Mouse (Mus musculus) brain, embryonic 14.5 days (tissue): ENCODE data around the gene Fstl4. TPM values are rescaled to one million over a fixed set of nuclear protein-coding genes. Genes with fewer than 3 reads are reported as not detected.
"Not testable (repeated sequence)": the region's sequence is repeated elsewhere in the genome, so short reads cannot be mapped to it uniquely, and the experiment has no call there.

Experiments
- DNase-seq: peaks from one replicate; pipeline ENCODE4 v3.0.0-alpha.2; 2011; ENCODE audit warnings: low read depth
- CTCF ChIP-seq: fragments of 200-500 bp; IDR thresholded peaks from 2 replicates; pipeline ENCODE4 v1.5.1; 2012; ENCODE audit warnings: inconsistent platforms, mild to moderate bottlenecking, moderate library complexity, borderline replicate concordance; ENCODE audit not compliant: insufficient read depth, insufficient read length; ENCODE audit errors: extremely low read depth
- POLR2A ChIP-seq: fragments of 200-500 bp; IDR thresholded peaks from 2 replicates; pipeline ENCODE4 v1.6.1; 2012; ENCODE audit warnings: mild to moderate bottlenecking, inconsistent platforms, borderline replicate concordance; ENCODE audit not compliant: poor library complexity, insufficient read depth, insufficient read length, severe bottlenecking; ENCODE audit errors: extremely low read depth
- polyA plus RNA-seq: library from polyadenylated mRNA; depleted of rRNA; stranded (reverse); fragments of >200 nt; gene quantifications from 2 replicates; pipeline ENCODE4 v1.2.3, GENCODE M21; 2012

Gene Fstl4
- polyA plus RNA-seq, 1 experiment: 3.1 TPM

DNA sequence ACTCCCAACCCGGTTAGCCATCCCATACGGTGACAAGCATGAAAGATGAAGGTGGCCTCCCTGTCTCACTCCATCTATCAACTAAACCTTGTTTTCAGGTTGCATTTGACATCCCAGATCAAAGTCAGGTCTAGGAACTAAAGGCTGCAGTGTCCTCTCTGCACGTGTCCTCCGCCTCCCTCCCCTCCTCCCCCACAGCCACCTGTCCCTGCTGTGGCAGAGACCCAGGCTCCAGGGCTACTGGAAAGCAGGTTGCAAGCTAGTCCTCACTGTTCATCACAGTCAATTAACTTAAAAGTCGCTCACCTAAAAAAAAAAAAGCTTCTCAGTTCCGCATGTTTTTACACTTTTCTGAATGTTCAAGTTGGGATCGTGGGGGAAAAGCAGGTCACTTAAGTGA is 313.2 kb downstream of the Fstl4 start:
- TF ChIP-seq CTCF (no peak), POLR2A (no peak)
- no peak for DNase-seq

DNA sequence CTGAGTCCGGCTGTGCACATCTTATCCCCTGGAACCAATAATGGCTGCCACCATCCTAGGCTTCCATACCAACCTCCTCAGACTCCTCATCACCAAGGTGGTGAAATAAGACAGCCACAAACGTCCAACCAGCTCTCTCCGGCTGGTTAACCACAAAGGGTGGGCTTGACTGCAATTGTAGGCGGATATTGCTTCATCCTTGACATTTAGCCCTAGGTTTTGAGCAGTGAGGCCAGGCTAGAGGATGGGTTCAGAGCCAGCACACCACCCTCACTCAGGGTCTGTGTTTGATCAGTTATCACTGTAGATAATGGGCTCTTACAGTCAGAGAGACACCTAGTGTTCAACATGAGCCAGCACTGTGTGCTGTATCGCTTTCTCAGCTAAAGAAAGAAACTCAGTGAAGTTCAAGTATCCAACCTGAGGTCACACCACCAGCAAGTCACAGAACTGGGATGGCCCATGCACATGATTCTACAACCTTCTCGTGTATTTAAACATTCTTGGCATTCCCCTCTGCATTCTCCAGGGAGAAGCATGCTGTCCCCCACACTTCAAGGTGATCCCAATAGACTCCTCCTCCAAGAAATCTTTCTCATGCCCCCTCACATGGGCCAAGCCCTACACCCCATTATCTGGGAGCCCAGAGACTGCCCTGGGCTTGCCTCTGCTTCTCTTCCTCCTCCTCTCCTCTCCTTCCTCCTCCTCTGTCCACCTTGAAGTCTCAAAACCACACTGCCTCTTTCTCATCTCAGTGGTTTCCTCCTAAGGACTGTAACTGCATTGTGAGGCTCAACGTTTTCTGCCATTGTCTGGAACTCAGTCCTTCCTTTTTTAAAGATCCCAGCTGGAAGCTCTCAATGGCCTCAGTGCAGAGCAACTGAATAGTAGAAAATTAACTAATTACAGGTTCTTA is 314.2 kb downstream of the Fstl4 start:
- no peak for DNase-seq
- TF ChIP-seq CTCF (peak; percentile 29; the same call in 1 of the 2 replicates), POLR2A (no peak)

DNA sequence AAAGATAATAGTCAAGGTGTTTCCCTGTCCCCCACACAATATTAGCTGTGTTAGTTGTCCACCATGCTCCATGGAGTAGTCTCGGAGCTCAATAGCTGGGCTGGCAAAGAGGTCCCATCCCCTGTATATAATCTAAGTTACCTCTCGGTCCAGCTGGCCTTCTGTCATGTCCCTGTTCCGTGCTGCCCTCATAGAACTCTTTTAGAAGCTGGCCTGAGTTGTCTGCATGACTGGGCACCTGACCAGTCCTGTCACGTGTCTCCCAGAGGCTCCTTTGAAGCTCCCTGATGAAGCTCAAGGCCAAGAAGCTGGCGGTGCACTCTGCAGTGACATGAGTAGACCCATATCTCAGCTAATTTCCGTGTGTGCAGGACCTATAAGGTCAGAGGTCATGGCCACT is 316.9 kb downstream of the Fstl4 start:
- DNase-seq: no peak
- no peak for TF ChIP-seq CTCF

DNA sequence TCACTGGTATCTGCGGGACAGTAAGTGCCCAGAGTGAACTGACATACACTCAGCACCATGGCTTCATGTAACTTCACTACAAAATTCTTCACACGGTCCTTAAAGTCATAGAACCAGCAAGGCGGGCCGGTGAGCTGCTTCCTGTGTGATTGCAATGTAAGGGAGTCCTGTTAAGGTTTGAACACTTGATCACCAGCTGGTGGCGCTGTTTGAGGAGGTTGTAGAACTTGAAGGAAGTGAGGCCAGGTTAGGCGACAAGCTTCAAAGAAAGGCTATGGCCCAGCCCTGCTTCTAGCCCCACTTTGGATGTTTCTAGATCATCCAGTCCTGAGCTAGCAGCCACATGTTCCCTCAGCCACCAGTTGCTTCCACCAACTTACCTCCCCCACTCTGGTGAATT is 320.9 kb downstream of the Fstl4 start:
- no peak for DNase-seq
- peak; percentile 10; the same call in 1 of the 2 replicates for TF ChIP-seq CTCF
- no peak for TF ChIP-seq POLR2A

DNA sequence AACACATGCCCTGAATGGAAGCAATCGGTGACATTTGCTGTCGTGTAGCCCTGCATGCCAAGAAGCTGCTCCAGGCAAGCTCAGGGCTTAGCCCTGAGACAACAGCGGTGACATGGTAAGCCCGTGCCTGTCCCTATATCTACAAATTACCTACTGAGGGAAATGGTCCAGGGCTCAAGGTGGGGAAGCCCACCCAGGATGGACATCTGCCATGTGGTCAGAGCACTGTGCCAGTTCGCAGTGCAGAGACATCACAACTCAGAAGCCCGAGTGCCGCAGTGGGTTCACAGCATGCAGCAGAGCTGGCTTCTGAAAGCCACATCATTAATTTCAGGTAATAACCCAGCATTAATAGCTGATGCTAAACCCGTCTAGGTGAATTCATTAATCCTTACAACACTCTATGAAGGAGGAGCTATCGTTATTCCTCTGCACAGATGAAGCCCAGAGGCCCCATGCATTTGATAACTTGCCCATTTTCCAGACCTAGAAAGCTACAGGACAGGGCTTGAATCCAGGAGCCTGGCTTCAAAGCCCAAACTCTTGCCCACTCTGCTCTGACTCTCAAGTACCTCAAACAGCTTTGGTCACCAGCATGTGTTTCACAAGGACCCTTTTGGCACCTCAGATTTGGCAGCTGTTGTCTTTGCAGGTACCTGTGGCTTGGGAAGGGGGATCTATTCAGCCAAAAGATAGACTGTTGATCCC is 321.6 kb downstream of the Fstl4 start:
- no peak for TF ChIP-seq CTCF
- no peak for DNase-seq

DNA sequence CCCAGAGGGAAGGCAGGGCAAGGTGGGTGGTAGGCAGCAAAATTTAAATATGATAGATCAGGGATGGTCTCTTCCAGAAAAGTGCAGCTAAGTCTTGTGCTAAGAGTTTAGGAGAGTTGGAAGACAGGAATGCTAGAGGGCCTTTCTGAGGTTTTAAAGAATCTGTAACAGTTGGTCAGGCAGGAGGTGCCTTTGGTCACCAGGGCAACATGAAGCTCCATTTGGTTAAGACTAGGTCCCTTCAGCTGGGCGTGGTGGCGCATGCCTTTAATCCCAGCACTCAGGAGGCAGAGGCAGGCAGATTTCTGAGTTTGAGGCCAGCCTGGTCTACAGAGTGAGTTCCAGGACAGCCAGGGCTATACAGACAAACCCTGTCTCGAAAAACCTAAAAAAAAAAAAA is 323.5 kb downstream of the Fstl4 start:
- DNase-seq: not testable (repeated sequence)

DNA sequence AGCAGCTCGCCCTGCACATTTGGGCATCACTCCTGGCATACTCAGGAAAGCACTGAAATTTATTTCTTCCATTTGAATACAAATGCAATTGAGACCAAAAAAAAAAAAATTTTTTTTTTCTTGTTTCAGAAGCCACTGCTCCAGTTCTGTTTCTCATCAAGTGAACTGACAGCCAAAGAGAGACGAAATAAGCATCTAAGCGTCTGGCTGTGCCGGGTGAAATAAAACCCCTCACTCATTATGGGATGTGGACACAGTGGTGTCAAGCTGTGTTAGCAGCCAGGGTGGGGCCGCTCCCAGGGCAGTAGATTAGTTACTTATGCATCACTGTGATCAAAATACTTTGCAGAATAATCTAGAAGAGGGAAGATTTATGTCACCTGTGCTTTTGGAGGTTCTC is 327.2 kb downstream of the Fstl4 start:
- DNase-seq: no peak

DNA sequence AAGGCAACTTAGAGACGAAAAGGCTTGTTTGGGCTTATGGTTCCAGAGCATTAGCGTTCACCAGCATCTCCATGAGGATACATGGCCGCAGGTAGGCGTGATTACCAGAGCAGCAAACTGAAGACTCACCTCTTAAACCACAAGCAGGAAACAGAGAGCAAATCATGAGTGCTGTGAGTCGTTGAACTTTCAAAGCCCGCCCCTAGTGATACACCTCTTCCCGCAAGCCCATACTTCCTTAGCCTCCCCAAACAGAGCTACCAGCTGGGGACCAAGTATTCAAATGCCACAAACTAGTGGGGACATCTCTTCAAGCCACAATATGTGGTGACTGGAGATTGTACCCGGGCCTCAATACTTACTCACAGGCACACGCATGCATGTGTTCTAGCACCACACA is 332.4 kb downstream of the Fstl4 start:
- TF ChIP-seq CTCF: no peak
- TF ChIP-seq POLR2A: no peak
- DNase-seq: no peak

More for the DNA sequence above, 327.2 kb downstream of the Fstl4 start:
- TF ChIP-seq POLR2A: no peak

DNA sequence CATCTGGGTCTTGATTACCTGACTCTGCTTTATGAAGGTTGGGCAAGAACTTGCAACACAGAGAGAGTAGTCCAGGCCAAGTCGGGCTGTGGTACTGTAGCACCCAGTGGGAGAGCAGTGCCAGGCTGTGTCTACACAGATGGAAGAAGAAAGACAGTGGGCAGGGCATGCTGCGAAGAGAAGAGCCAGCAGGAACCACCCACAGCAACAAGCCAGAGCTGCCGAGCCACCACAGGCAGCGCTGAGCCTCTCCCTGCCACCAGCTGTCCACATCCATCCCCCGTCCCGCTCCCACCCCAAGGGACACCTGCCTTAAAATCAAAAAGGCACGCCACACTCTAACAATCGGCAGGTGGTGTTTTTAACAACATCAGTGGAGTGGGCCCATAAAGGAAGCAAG is 332.9 kb downstream of the Fstl4 start:
- no peak for DNase-seq
- TF ChIP-seq CTCF (no peak), POLR2A (no peak)

DNA sequence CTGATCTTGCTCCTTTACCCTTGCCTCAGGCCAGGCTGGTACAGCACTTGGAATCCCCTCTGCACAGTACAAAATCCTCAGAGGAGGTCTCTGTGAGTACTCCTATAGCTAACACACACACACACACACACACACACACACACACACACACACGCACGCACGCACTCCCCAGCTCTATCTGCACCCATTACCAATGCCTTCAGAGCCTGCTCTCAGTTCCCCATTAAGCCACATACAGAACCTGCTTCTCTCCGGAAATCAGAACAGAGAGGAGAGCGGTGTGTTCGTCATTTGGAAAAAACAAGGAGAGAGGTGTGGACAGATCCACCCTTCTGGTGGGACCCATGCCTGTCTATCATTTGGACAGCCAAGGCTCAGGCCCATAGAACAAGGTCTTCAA is 333.4 kb downstream of the Fstl4 start:
- TF ChIP-seq POLR2A (no peak), CTCF (no peak)

DNA sequence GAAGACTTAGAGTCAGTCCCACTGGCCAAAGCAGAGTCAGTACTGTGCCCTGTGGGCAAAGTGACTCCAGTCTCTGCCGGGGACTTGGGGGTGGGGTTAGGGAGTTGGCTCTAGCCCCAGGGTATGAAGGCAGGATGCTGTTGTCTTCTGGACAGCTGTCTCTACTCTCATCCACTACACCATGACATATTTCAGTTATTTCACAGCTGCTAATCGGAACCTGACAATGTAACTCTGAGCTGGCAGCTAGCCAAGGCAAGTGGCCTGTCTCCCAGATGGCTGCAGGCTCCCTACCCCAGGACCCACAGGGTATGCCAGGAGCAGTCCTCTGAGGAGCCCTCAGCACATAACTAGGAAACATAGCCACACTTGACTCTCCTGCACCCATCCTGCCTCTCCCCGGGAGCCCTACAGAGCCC is 334.4 kb downstream of the Fstl4 start:
- TF ChIP-seq POLR2A: no peak
- peak; percentile 53 for DNase-seq

More for the DNA sequence above, 333.4 kb downstream of the Fstl4 start:
- no peak for DNase-seq

DNA sequence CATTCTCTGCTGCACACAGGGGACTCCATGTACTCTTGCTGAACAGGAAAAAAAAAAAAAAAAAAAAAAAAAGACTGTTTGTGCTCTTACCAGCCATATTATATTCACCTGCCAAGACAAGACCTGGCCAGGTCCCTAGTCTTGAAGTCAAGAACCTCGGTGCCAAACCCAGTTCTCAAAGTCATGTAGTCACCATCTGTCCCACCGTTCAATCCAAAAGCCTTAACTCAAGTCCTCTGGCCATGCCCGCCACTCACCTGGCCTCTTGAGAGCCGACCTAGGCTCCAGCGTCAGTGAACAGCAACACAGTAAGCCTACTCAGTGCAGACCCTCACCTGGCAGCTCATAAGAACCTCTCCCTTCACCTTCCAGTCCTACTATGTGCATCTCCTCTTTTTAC is 334.9 kb downstream of the Fstl4 start:
- TF ChIP-seq POLR2A (no peak), CTCF (no peak)
- no peak for DNase-seq
